Mouse (Mus musculus) induced T-regulatory cell, adult 2 months (primary cell): ENCODE measurements around the gene Gtf2a2.
A peak's percentile ranks its signal among the peaks of the same experiment; 100 is the strongest.

Experiments
- DNase-seq: peaks from one replicate; pipeline ENCODE4 v3.0.0-alpha.2; 2012; ENCODE audit warnings: low read depth

Gene Gtf2a2

DNA sequence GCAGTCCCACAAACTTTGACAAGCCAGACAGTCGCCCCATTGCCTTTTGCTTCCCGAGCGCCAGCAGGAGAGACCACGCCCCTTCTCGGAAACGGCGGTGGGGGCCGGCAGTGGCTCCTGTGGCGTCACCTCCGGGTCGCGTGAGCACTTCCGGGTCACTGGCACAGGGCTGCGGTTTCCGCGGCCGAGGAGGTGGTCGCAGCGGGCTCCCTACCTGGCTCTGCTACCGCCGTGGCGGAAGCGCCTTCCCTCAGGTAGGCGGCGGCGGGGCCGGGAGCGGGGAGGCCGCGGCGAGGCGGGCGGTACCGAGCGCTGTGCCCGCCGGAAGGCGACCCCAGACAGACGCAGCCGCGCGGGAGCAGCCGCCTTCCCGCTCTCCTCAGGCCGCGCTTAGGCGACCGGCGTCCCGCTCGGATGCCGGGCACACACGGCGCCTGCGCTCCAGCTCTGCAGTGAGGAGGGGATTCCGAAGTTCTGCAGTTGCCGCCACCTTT lies at the start of gene Gtf2a2:
TSS of gene Gtf2a2 (plus strand) at position 143 of the 494 bp plus-strand sequence.
- DNase-seq = peak; percentile 96

DNA sequence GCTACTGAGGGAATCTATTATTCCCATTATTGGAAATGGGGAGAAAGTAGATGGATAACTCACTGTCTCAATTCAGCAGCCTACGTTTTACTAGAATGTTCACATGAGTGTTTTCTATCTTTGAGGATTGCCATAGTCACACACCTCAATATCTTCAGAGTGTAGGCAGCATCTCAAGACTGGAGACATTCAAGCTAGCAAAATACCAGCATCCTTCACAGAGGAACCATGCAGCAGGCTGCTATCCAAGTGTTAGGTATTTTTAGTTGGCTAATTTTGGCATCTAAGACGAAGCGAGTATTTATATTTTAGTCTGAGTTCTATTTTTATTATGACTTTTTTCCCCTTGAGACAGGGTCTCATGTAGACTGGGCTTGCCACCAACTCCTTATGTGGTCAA lies 48.0 kb upstream of the Gtf2a2 start:
- no peak for DNase-seq

DNA sequence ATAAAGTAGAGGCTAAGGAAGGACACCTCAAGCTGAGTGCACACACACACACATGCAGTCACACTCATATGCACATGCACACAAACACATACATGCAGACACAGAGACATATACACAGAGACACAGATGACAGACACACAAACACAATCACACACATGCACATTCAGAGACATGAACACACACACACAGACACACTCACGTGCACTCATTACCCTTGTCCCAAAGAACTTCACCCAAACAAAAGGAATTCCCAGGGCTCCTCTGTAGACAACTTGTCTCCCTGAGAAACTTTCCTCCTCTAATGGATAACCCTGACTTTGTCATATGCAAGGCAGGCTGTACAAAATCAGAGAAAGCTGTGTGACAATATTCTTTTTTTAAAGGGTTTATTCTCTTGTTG lies 26.8 kb upstream of the Gtf2a2 start:
- no peak for DNase-seq

DNA sequence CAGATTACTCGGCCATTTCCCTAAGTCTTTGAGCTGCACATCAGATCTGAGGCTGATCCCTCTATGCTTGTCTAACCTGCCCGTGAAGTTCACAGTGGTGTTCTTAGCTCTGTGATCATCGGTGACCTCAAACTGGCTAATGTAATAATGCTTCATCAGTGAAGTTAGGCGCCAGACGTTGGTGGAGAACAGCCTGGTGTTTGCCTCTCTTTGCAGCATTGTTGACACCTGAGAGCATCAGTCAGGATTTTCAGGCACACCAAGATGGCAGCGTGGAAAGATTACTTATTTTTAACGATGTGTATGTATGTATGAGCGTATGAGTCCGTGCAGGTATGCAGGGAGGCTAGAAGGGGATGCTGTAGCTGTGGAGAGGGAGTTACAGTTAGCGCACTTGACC lies 26.3 kb upstream of the Gtf2a2 start:
- no peak for DNase-seq

DNA sequence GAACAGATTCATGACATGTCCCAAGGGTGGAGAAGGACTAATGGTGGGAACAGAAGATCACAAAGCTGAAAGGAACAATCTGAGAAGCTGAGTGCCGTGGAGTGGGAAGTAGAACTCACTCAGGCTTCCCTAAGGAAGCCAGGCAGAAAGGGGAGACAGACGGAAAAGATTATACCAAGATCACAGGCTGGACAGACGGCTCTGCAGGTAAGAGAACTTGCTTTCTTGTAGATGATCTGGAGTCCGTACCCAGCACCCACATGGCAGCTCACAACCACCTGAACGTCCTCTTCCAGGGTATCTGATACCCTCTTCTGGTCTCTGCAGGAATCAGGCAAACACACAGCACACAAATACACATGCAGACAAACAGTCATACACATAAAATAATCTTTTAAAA lies 25.8 kb upstream of the Gtf2a2 start:
- DNase-seq = no peak

DNA sequence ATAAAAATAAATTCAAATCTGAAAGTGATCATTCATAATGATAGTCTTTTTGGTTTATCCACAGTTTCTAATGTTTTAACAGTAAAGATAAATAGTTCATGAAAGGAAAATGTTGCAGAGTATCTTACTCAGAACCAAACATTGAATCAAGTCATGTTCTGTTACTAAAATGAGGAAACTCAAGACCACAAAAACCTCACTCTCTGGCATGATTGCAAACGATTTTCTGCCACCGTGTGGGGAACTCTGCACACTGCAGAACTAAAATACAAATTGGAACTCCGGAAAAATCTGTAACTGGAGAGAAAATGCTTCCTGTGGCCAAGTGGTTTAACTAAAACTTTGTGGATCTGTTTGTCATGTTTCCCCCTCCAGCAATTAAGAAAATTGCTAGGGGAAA lies 24.8 kb upstream of the Gtf2a2 start:
- peak; percentile 86 for DNase-seq

DNA sequence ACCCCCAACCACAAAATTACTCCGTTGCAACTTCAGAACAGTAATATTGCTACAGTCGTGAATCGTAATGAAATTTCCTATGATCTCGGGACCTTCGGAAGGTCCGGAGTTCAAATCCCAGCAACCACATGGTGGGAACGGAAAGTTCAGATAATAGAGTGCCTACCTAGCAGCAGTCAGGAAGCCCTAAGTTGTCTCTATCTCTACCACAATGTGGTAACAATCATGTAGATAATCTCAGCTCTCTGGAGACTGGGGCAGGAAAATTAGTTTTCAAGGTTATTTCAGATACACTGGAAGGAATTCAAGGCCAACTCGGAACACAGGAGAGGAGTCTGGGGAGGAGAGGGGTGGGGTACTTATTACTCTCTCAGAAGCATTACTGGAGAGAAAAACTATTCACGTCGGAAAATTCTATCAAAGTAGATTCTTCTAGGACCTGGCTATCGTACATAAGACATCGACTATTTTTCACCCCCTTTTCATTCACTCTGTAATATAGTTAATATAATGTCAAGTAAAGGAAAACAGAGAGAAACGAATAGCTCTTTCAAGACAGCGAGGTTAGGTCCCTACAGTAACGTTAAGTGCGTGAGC lies 23.5 kb upstream of the Gtf2a2 start:
- DNase-seq = no peak

DNA sequence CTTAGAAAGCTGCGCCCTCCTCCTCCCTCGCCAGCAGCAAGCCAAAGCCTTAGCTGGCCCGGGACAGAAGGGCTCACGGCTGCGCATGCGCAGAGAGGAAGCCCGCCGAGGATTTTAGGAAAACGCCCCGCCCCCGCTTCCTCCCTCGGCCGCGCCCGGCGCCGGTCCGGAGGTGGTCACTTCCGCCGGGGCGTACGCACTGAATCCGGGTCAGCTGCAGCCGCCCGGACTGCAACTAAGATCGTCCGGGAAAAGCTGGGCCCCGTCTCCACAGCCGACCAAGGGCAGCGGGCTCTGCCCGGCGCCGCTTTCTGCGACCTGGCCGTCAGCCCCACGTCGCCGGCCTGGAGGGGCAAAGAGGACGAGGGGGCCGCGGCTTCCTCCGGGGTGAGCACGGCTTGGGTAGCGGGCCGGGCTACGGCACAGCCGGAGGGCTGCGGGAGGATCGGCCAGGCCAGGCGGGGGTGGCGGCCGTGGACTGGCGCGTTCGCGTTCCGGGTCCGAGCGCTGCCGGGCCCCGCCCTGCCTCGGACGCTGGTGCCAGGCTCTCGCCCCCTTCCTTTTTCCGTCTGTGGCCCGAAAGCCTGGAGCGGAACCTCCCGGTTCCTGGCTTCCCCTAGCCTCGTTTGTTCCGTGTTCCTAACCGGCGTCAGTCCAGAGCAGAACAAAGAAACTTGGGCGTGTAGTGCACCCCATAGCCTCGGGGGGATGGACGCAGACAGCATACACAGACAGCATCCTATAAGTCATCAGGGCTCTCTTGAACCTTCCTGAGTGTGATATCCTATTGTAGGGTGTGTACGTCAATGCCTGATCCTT lies 22.8 kb upstream of the Gtf2a2 start, which contains the start of gene Bnip2:
TSS of gene Bnip2 (plus strand) at position 164 of the 819 bp plus-strand sequence.
- DNase-seq = peak; percentile 92

DNA sequence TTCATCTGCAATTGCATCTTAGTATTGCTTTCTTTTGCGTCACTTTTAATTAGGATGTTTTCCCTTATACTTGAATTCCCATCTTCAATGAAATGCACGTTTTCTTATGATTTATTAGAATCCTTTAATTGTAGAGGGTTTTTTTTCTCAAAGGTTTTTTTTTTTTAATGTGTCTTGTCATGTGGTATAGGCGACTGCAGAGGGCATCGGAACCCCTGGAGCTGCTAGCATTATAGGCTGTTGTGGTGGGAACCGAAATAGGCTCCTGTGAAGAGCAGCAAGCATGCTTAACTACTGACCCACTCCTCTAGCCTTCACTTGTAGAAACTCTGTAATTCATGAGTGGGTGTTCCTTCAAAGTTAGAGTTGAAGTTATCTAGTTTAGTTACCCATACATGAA lies 22.0 kb upstream of the Gtf2a2 start:
- DNase-seq = peak; percentile 52

DNA sequence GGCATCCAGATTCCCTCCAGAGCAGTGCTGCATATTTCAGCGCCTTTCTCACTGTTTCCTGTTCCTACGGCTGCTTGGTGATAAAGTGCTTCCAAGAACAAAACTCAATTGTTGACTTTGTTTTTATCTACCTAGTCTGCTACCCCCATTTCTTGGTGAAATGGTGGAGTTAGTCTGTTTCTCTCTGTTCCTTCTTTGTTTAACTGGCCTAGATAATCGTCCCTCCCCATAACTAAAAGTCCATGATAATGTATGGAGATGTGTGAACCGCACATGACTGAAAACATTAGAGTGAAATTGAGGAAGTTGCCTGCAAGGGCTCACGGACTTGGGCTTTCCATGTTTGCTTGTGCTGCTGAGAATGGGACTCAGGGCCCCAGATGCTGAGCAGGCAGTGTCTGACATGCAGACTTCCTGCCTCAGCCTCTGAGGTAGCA lies 19.5 kb upstream of the Gtf2a2 start:
- DNase-seq = no peak

DNA sequence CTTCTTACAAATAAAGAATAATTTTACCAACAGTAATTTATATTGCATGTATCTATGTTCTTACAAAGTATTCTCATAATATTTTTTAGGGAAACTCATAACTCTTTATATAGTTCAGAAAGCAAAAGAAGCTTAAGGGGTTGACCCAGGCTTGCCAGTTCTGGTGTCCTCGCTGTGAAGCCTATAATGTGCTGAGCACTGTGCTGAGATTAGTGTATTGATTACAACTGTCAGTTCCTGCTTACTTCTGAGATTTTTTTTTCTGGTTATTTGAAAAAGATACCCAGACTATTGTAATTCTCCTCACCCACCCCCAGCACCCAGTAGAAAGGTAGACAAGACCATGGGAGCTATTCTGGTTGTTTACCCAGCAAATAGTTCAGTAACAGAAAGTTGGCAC lies 18.9 kb upstream of the Gtf2a2 start:
- no peak for DNase-seq

DNA sequence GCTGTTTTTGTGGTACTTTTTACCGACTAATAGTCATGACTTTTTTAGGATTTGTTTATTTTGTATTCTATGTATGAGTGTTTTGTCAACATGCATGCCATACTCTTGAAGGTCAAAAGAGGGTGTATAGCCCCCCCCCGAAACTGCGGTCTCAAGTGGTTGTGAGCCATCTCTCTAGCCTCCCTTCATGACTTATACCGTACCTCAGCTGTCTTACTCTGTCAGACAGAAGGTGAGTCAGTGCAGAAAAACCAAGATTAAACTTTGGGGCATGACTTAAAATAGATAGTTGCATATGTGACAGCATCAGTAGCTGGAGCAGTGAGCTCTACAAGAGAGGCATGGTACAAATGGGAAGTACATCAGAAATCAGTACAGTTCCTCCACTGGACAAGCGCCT lies 17.8 kb upstream of the Gtf2a2 start:
- no peak for DNase-seq

DNA sequence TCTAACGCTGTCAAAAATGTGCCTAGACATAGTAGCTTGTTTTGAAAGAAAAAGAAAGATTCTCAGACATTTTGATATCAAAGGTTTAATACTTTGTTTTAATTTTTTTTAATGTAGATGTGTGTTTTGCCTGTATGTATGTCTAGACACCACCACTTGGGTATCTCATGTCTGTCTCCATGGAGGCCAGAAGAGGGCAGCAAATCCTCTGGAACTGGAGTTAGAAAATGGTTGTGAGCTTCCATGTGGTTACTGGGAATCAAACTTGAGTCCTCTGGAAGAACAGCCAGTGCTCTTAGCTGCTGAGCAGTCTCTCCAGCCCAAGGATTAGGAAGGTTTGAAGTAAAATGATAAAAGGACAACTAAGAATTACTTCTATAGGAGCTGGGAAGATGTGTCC lies 13.0 kb upstream of the Gtf2a2 start:
- peak; percentile 20 for DNase-seq

DNA sequence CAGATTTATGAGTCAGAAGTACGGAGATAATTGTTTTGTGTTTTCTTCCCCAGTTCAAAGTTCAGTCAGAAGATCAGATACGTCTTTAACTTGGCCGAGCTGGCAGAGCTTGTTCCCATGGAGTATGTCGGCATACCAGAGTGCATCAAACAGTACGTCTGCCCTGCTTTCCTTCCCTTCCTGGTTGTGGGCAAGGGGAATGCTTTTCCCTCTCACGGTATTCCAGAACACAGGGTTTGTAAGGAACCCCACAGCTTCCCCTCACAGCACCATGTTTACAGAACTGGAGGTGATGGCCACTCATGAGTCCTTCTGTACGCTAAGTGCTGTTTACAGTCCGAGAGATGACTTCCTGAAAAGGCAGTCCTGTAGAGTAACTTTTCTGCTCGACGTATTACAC lies 8.8 kb upstream of the Gtf2a2 start:
- no peak for DNase-seq

DNA sequence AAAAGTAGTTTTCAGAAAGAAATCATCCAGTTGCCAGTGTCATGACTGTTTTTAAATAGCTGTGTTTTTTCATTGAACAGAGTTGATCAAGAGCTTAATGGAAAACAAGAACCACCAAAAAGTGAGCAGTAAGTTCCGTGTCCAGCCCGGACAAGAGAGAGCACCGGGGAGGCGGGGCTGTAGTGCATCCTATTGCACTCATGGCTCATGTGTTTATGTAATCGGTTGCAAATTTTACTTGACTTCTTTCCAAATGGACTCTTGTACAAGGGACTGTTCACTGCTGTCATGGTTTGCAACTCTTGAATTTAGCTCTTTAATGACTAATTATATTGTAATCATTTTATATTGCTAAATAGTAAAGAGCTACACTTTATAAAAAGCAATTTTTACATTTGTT lies 5.4 kb upstream of the Gtf2a2 start:
- DNase-seq = no peak

DNA sequence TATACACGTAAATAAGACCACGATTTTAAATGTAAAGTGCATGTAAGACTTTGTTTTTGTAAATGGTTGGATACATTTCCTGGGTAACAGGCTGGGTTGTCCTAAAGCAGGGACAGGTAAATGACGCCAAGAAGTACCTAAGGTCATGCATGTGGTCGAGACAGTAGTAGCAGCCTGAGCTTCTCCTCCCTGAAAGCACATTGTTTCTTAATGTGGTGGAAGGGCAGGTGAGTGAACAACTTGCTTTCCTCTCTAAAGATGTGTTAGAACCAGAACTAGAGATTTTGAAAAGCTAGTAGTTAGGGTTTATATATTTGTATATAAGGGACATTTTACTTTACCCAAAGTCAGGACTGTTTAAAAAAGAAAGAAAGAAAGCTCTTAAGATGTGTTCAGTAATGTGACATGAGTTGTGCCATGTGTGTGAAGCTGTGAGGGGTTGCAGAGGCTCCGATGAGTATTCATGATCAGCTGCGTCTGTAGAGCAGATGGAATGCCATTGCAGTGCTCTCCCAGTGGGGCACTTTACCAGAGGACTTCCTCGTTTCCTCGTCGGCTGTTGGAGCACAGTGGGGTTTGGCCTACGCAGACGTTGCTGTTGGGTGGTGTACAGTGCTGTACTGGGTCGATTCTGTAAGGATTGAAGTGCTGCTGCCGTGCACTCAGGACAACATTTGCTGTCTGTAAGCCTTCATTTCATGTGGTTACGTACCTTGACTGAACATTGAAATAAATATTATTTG lies 4.7 kb upstream of the Gtf2a2 start:
- DNase-seq = no peak

DNA sequence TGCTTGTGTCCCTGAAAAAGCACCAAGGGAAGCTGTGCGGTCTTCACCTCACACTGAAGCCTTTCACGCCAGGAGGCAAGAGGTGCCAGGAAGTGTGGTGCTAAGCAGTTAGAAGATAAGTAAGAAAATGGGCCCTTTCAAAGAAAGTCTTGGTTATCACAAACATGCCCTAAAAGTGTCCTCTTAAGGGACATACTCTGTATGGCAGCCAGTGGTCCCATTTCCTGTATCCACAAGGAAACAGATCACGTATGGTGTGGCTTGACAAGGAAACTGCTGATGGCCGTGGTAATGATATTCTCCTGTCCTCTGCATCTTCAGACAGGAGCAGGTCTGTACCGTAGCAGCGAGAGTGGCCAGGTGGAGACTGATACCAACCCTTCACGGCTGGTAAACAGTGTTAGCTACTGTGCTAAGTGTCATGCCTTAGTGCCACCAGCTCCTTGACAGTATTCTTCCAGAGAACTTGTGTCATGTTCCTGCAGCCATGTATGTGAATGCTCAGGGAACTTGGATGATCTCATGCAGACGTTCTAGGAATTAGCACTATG lies 2.5 kb upstream of the Gtf2a2 start:
- DNase-seq = no peak

DNA sequence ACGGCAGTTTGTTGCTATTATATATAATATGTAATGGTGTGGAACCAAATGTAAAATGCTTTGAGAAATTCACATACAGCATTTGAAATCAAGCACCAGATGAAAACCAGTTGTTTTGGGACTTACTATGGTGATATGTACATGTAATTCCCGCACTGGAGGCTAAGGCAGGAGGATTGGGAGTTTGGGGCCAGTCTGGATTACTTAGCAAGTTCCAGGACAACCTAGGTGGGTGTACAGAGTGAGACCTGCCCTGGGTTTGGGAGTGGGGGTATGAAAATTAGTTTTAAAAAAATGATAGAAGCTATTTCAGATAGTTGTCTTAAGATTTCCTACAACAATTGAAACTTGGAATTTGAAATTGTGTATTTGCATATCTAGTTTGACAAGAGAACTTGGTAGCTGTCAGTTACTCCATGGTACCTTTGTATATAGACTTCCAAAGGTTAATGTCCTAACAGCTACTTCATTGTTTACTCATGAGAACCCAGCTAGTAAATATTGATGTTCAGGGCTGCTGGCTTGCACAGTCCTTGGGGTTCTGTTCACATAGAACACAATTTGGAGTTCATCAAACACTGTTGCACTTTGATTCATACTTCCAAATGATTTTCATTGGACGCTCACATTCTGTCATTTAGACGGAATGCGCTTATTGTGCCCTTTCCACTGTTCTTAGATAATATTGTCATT lies 1.4 kb upstream of the Gtf2a2 start:
- DNase-seq = peak; percentile 18

DNA sequence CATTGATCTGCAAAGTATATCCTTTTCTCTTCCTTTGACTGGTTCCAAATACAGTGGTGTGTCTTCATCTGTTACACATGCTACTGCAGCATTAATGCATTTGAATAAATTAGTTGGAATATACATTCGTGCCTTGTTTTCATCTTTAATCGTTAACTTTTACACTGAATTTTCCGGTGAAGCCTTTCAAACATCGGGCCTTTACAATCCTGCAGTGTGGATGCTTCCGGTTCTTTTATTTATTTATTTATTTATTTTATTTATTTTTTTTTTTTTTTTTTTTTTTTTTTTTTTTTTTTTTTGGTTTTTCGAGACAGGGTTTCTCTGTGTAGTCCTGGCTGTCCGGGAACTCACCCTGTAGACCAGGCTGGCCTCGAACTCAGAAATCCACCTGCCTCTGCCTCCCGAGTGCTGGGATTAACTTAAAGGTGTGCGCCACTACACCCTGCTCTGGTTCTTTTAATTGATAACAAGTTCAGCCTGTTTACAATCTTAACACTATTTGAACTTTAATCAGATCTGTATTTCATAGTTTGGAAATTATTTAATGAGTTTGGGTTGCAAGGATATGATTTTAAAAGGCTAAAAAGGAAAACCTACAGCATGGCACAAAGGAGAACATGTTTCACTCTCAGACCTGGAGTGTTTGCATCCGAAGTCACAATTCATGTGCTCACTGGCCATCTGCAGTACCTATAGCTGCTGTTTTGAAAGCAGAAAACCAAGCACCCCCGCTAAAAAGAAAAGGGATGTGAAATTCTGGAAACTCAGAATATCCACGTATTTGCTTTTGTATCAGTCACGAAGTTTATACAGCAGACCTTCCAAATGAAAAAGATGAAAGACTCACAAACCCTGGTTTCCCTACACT lies 578 bp upstream of the Gtf2a2 start:
- DNase-seq = no peak

DNA sequence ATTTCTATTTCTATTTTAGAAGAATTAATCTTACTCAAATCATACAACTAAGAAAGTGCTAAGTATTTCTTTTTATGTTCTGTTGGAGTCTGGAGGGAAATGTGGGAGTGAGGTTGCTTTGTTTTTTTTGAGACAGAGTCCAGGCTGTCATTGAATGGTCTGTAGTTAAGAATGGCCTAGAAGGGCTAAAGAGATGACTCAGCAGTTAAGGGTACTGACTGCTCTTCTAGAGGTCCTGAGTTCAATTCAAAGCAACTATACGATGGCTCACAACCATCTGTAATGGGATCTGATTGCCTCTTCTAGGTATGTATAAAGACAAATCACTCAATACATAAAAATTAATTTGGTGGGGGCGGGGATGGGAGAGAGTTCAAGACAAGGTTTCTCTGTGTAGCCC lies 3.3 kb downstream of the Gtf2a2 start:
- no peak for DNase-seq

DNA sequence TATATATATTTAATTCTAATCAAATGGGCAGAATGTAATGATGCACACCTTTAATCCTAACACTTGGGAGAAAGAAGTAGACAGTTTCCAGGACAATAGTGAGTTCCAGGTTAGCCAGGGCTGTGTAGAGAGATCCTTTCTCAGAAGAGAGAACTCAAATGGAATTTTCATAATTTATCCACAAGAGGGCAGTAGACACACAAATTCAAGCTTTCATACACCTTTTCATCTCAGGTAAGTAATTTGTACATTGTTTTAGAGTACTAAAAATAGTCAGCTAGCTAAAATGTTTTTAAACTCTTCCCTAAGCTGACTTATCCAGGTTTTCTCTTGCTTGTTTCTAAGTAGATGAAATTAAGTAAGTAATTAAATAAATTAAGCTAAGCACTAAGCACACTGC lies 6.5 kb downstream of the Gtf2a2 start:
- DNase-seq = peak; percentile 75
